Mouse (Mus musculus): ENCODE data around the gene Akt1. TPM values are rescaled to one million over a fixed set of nuclear protein-coding genes. Genes with fewer than 3 reads are reported as not detected.

The Akt1 gene
- polyA plus RNA-seq, 1 experiment from 2014 or later: 59.3 TPM

DNA sequence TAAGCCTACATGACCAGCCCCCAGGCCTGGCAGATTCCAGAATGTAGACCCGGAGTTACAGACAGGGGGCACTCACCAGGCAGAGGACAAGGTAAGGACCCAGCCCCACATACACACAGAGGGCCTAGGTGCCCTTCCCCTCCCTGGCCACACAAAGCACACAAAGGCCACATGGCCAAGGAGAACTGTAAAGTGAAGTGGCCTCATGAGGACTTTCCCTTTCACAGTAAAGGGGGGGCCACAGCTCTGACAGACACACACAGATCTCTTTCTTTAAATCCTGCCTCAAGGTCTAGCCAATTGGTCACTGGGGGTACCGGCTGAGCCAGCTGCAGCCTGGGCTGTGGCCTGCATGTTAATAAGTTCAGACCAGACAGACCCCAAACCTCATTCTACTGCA is 10.6 kb downstream of the Akt1 start:
- WGBS: 71% methylated on average over 2 of the region's 2 CpGs
- no peak for DNase-seq (ENCODE audit: low spot score)
- no peaks in the 10 kb centered on the region for H3K9me3 ChIP-seq (replicated peaks)
- no peaks in the 10 kb centered on the region for H3K27me3 ChIP-seq (ENCODE audit: low read depth, poor library complexity, severe bottlenecking)
- peaks cover 100% of the 10 kb centered on the region for H3K36me3 ChIP-seq
- no peak overlapping the region for H3K27ac ChIP-seq
- H3K4me3 ChIP-seq: no peak overlapping the region
- H3K4me1 ChIP-seq: peaks cover 25% of the 10 kb centered on the region

DNA sequence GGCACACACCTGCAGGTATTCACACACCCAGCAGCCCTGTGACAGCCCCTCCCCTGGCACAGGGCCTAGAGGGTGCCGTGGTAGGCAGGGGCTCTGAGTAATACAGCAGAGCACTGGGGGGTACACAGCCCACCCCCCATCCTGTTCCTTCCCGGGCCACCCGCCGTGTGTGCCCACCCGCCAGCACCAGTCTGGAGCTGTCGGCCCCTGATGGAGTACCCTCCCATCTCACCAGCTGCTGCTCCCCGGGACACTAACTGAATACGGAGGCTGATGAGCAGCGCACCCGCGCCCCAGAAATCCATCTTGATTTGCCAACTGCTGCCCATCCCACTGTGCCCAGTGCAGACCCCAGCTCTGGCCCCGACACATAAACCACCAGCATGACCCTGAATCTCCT is 11.0 kb downstream of the Akt1 start:
- peaks cover 25% of the 10 kb centered on the region for H3K4me1 ChIP-seq
- H3K9me3 ChIP-seq (replicated peaks): no peaks in the 10 kb centered on the region
- no peak overlapping the region for H3K27ac ChIP-seq
- no peaks in the 10 kb centered on the region for H3K27me3 ChIP-seq (ENCODE audit: low read depth, poor library complexity, severe bottlenecking)
- H3K36me3 ChIP-seq: peaks cover 100% of the 10 kb centered on the region
- no peak overlapping the region for H3K4me3 ChIP-seq
- 95% methylated on average over 12 of the region's 12 CpGs for WGBS
- no peak for DNase-seq (ENCODE audit: low spot score)

DNA sequence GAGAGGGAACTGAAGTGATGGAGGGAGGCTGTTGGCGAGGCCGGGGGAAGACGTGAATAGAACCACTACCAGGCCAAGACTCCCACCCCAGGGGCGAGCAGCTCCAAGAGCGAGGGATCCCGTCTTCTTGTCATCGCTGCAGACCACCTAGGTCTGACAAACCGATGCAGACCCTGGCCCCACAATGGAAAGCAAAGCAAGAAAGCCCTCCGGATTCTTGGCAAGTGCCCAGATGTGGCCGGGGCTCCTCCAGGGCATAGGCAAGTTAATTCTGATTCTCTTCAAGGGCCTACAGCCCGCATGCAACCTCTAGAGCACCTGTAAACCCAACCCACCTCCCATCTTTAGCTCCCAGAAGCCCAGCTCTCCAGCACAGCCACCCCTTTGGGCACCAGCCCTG is 11.4 kb downstream of the Akt1 start:
- Histone ChIP-seq H3K36me3 (peaks cover 100% of the 10 kb centered on the region), H3K27ac (no peak overlapping the region), H3K9me3 (replicated peaks) (no peaks in the 10 kb centered on the region), H3K4me1 (peaks cover 25% of the 10 kb centered on the region), H3K4me3 (no peak overlapping the region), H3K27me3 (ENCODE audit: low read depth, poor library complexity, severe bottlenecking) (no peaks in the 10 kb centered on the region)
- DNase-seq (ENCODE audit: low spot score): no peak
- WGBS: 91% methylated on average over 11 of the region's 11 CpGs

DNA sequence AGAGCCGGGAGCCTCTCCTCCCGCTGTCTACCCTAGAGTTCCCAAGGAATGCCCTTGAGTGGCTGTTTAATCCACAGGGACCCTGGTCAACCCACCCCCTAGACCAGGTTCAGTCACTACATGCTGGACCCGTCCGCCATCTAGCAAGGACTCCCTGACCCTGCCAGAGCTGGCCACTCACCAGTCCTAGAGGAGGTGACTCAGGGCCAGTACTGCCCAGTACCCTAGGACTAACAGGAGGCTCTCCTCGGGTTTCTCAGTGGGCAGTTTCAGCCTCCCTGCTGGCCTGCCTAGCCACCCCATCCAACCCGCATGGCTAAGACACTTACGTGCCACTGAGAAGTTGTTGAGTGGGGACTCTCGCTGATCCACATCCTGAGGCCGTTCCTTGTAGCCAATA is 12.8 kb downstream of the Akt1 start:
- H3K4me1 ChIP-seq: peaks cover 25% of the 10 kb centered on the region
- H3K27me3 ChIP-seq (ENCODE audit: low read depth, poor library complexity, severe bottlenecking): no peaks in the 10 kb centered on the region
- H3K27ac ChIP-seq: no peak overlapping the region
- H3K9me3 ChIP-seq (replicated peaks): no peaks in the 10 kb centered on the region
- no peak overlapping the region for H3K4me3 ChIP-seq
- DNase-seq (ENCODE audit: low spot score): no peak
- WGBS: 88% methylated on average over 9 of the region's 9 CpGs
- peaks cover 100% of the 10 kb centered on the region for H3K36me3 ChIP-seq

DNA sequence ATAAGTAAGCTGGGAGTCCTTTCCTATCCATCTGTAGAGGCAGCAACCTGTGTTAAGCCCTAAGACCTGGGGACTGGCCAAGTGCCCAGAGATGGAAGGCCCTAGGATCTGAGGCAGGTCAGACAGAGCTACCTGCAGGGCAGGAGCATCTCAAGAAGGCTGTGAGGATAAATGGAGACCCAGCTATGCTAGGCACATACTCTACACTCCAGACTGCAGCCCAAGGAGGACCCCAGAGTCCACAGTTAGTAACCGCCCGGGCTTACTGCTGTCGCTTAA is 13.4 kb downstream of the Akt1 start:
- Histone ChIP-seq H3K27me3 (ENCODE audit: low read depth, poor library complexity, severe bottlenecking) (no peaks in the 10 kb centered on the region), H3K36me3 (peaks cover 100% of the 10 kb centered on the region), H3K9me3 (replicated peaks) (no peaks in the 10 kb centered on the region), H3K4me3 (no peak overlapping the region), H3K4me1 (peaks cover 25% of the 10 kb centered on the region), H3K27ac (0 out of 2 replicates have a peak overlapping the region, but pooled peaks have one; percentile 10)
- no peak for DNase-seq (ENCODE audit: low spot score)
- 88% methylated on average over 3 of the region's 3 CpGs for WGBS

DNA sequence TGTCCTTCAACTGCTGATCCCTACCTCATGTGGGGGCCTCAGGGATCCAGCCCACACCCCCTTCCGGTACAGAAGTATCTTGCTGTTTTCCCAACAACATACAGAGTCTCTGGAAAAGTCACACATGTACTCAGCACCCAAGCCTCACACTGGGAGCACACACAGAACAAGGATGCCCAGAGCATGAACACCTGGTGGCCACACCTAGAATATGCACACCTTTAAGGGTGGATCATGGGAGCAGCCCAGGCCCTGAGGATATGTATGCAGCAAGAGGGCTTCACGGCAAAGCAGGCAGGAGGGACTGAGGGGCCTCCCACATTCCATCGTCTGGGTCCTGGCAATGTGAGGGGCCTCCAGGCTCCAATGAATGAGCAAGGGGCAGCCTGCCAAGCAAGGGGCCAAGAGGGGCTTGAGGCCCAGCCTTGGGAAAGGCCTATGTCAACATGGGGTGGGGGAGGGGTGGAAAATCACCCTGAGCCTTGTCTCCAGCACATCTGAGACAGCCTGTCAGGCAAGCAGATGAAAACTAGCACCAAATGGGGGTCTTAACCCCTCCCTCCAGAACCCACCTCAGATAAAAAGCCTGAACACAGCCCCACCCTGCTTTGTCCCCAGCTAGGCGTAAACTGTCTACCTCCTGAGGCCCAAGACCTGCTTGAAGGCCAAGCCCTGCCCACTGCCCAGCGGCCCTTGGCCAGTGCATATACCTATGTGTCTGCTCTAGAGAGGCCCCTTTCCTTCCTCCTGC is 13.9 kb downstream of the Akt1 start:
- no peaks in the 10 kb centered on the region for H3K27me3 ChIP-seq (ENCODE audit: low read depth, poor library complexity, severe bottlenecking)
- H3K9me3 ChIP-seq (replicated peaks): no peaks in the 10 kb centered on the region
- peaks cover 25% of the 10 kb centered on the region for H3K4me1 ChIP-seq
- H3K36me3 ChIP-seq: peaks cover 100% of the 10 kb centered on the region
- H3K4me3 ChIP-seq: no peak overlapping the region
- 0 out of 2 replicates have a peak overlapping the region, but pooled peaks have one; percentile 19 for H3K27ac ChIP-seq
- DNase-seq (ENCODE audit: low spot score): no peak
- 56% methylated on average over 5 of the region's 5 CpGs for WGBS

DNA sequence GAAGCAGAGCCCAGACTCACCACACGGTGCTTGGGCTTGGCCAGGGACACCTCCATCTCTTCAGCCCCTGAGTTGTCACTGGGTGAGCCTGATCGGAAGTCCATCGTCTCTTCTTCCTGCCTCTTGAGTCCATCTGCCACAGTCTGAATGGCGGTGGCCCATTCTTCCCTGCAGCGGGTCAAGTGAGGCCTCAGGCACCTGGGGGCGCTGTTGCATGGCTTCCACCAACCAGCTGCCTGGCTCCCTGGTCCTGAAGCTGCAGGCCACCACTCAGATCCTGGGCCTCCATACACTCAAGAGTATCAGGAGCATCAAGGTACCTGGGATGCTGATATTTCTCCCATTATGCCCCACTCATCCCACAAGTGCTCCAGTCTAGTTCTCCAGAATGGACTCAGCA is 15.6 kb downstream of the Akt1 start:
- 84% methylated on average over 6 of the region's 6 CpGs for WGBS
- H3K27me3 ChIP-seq (ENCODE audit: low read depth, poor library complexity, severe bottlenecking): no peaks in the 10 kb centered on the region
- DNase-seq (ENCODE audit: low spot score): no peak
- H3K9me3 ChIP-seq (replicated peaks): no peaks in the 10 kb centered on the region
- H3K4me1 ChIP-seq: peaks cover 20% of the 10 kb centered on the region
- H3K27ac ChIP-seq: no peak overlapping the region
- H3K36me3 ChIP-seq: peaks cover 100% of the 10 kb centered on the region
- H3K4me3 ChIP-seq: no peak overlapping the region

DNA sequence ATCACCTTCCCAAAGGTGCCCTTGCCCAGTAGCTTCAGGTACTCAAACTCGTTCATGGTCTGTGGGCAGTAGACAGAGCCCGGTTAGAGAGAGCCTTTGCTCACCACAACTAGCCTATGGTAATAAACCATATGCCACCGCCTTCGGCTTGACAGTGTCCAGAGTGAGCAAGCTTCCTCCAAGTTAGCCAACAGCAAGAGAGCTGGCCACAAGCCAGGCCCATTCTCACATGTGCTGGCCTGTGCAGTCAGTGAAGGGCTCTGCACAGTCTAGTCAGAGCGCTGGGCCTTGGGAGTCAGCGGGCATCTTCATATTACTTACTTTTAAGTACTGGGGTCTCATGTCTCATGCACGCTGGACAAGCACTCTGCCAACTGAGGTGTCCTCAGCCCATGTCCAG is 16.1 kb downstream of the Akt1 start:
- H3K9me3 ChIP-seq (replicated peaks): no peaks in the 10 kb centered on the region
- H3K27ac ChIP-seq: no peak overlapping the region
- peaks cover 15% of the 10 kb centered on the region for H3K4me1 ChIP-seq
- no peak for DNase-seq (ENCODE audit: low spot score)
- H3K27me3 ChIP-seq (ENCODE audit: low read depth, poor library complexity, severe bottlenecking): no peaks in the 10 kb centered on the region
- H3K4me3 ChIP-seq: no peak overlapping the region
- H3K36me3 ChIP-seq: peaks cover 100% of the 10 kb centered on the region
- 95% methylated on average over 7 of the region's 7 CpGs for WGBS

DNA sequence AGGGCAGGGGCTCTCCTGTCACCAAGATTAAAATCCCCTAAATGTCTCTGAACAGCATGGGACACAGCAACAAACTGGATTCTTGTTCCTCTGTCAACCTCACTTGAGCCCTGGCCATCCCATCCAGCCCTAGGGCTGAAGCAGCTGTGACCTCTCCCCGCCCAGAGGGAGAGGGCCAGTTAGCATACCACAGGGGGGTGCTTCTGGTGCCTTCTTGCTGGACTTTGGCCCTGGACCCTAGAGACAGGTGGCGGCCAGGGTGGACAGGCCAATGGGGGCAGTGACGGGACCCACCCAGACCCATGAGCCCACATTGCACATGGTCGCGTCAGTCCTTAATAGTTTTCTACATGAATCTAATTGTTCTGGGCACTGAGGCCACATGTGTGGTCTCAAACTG is 20.6 kb downstream of the Akt1 start:
- 91% methylated on average over 5 of the region's 5 CpGs for WGBS
- H3K36me3 ChIP-seq: peaks cover 100% of the 10 kb centered on the region
- H3K27me3 ChIP-seq (ENCODE audit: low read depth, poor library complexity, severe bottlenecking): no peaks in the 10 kb centered on the region
- H3K4me3 ChIP-seq: no peak overlapping the region
- H3K27ac ChIP-seq: no peak overlapping the region
- DNase-seq (ENCODE audit: low spot score): no peak
- H3K4me1 ChIP-seq: no peaks in the 10 kb centered on the region
- H3K9me3 ChIP-seq (replicated peaks): no peaks in the 10 kb centered on the region

DNA sequence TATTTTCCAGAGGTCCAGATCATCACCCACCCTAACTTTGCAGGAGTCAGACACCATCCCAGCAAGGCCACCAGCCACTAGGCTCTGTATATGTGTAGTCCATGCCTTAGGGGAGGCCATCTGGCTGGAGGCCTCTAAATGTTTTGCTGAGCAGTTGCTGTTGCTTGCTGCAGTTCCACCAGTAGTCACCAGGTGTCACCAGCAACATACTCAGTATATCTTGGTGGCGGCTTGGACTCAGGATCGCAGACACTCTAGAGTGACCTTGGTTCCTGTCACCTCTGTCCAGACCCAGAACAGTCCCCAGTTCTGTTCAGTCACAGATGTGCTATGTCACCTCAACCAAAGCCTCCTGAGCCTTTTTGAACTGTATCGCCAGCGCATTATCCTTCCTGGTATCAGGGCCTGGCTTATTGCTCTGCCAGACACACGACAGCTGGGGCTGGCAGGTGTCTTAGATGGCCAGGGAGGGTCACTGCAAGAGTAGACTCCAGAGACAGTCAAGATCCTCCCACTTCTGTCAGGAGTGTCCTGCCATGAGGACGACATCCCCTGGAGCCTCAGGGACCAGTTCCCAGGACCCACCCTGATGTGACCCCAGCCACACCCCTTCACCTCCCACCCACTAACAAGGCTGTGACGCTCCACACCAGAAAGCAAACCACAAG is 21.4 kb downstream of the Akt1 start:
- 66% methylated on average over 7 of the region's 7 CpGs for WGBS
- peaks cover 100% of the 10 kb centered on the region for H3K36me3 ChIP-seq
- H3K27ac ChIP-seq: no peak overlapping the region
- H3K9me3 ChIP-seq (replicated peaks): no peaks in the 10 kb centered on the region
- H3K27me3 ChIP-seq (ENCODE audit: low read depth, poor library complexity, severe bottlenecking): no peaks in the 10 kb centered on the region
- H3K4me1 ChIP-seq: no peaks in the 10 kb centered on the region
- H3K4me3 ChIP-seq: no peak overlapping the region
- peak; percentile 81 for DNase-seq (ENCODE audit: low spot score)

DNA sequence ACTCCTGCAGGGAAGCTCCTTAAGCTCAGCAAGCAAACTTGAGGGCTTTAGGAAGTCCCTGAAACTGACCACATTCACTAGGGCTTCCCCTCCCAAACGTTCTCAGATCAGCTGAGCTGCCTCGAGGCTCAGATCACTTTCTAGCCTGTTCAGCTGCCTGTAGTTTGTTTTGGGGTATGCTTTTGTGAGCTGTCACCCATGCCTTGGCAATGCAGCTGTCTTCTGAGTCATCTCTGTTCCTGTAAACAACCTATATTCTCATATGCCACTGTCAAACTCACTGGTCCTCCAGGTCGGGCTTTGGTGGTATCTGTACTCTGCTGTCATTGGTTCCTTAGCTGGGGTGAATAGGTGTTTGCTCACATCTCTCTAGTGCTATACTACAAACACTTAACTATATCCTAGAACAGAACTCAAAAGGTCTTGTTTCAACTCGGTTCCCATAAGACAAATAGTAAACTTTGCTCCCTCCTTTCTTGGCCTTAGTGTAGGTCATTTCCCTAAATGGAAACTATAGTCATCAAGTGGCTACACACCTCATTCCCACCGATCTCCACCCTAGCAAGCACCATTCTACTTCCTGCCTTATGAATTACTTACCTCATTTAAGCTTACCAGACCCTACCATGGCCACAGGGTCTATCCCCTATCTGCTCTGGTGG is 22.8 kb downstream of the Akt1 start:
- peaks cover 100% of the 10 kb centered on the region for H3K36me3 ChIP-seq
- H3K27me3 ChIP-seq (ENCODE audit: low read depth, poor library complexity, severe bottlenecking): no peaks in the 10 kb centered on the region
- H3K4me1 ChIP-seq: no peaks in the 10 kb centered on the region
- WGBS: 86% methylated on average over 5 of the region's 5 CpGs
- H3K9me3 ChIP-seq (replicated peaks): no peaks in the 10 kb centered on the region
- H3K27ac ChIP-seq: no peak overlapping the region
- DNase-seq (ENCODE audit: low spot score): no peak
- no peak overlapping the region for H3K4me3 ChIP-seq

DNA sequence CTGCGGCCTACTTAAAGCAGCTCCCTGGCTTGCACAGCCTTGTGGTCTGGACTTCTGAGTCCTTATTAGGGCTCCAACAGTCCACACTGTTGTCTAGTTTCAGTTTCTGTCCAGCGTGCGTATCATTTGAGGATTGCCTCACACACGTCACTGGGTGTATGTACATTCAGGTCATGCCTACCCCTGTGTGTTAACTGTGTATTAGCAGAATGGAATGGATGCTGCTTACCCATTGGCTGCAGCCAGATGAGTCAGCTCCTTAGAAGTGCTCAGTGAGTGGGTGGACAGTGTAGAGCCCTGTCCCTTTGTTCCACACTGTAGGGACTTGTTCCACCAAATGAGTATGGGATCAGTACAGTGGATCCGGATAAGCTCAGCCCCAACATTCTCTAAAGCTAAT is 26.6 kb downstream of the Akt1 start:
- peaks cover 69% of the 10 kb centered on the region for H3K36me3 ChIP-seq

DNA sequence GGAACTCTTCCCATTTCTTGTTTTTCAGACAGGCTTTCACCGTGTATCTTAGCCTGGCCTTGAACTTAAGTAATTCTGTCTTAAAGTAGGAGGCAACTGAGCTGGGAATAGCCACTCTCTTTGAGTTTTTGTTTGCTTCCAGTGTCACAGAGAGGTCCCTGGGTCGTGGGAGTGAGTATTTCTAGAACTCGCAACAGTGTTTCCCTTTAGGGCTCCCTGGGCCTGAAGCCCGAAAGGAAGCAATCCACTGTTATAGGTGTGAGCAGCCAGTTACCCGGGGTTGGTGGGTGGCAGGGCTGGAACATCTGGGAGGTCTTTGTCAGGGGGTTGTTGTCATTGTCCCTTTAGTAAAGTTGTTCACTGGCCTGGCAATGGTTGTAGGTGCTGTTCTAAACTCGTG is 28.5 kb downstream of the Akt1 start:
- H3K36me3 ChIP-seq: peaks cover 50% of the 10 kb centered on the region
- H3K4me3 ChIP-seq: peak overlapping the region; percentile 90
- no peak for DNase-seq (ENCODE audit: low spot score)
- H3K27ac ChIP-seq: no peak overlapping the region
- H3K4me1 ChIP-seq: peaks cover 17% of the 10 kb centered on the region
- H3K27me3 ChIP-seq (ENCODE audit: low read depth, poor library complexity, severe bottlenecking): no peaks in the 10 kb centered on the region
- no peaks in the 10 kb centered on the region for H3K9me3 ChIP-seq (replicated peaks)
- WGBS: 68% methylated on average over 6 of the region's 6 CpGs

More for the DNA sequence above, 26.6 kb downstream of the Akt1 start:
- no peaks in the 10 kb centered on the region for H3K27me3 ChIP-seq (ENCODE audit: low read depth, poor library complexity, severe bottlenecking)
- no peak overlapping the region for H3K4me3 ChIP-seq
- no peak for DNase-seq (ENCODE audit: low spot score)
- no peak overlapping the region for H3K27ac ChIP-seq
- H3K4me1 ChIP-seq: peaks cover 17% of the 10 kb centered on the region
- WGBS: 95% methylated on average over 5 of the region's 5 CpGs
- H3K9me3 ChIP-seq (replicated peaks): no peaks in the 10 kb centered on the region

Measured in limb, embryonic 10.5 days (tissue).